Comparison of ENCODE assay signal across 14 mouse cellular contexts in genomic region chrX:21295460-21295859, GRCm38 (mm10).
DNase-seq lines count a peak whose midpoint lies in the region; ATAC-seq and TF ChIP-seq lines count a peak whose summit lies in the region.
"Had no signal": no experiment of that assay in that cellular context is flagged by ENCODE, and none has a peak within 500 bp of the region (broad histone marks: within the 10 kb centered on the region; RNA-seq: fewer than 3 reads in every experiment).

No protein-coding gene starts in this region.

- dilution Hi-C loops in CH12.LX (cut with MboI; ENCODE audit: extremely low pct_ligation_motif_present, extremely low pct_unique_long_range_greater_than_20kb, low sequenced_read_pairs): no loop called here

- no peak overlapping the region for H3K4me3 ChIP-seq in embryonic facial prominence, embryonic 11.5 days (ENCODE audit: low read depth, low read length)
- no peak overlapping the region for H3K4me3 ChIP-seq in embryonic facial prominence, embryonic 10.5 days
- no peak overlapping the region for H3K4me3 ChIP-seq in limb, embryonic 11.5 days (ENCODE audit: low read depth, low read length)
- no peak overlapping the region for H3K4me3 ChIP-seq in limb, embryonic 10.5 days
- H3K4me3 ChIP-seq in CH12.LX (replicated peaks in 1 of 3; ENCODE audit: low read depth in 2 of 3, low read length in 2 of 3, poor library complexity in 1 of 3): no peak overlapping the region
- H3K4me3 ChIP-seq: hindbrain, embryonic 12.5 days; neural tube, embryonic 15.5 days had no signal

- TF ChIP-seq POLR2A in CH12.LX (IDR thresholded peaks at IDR 0.05; ENCODE audit: low read depth, low read length): no peak

- WGBS in embryonic facial prominence, embryonic 11.5 days: 52% methylated on average over 1 of the region's 1 CpGs
- 41% methylated on average over 1 of the region's 1 CpGs for WGBS in embryonic facial prominence, embryonic 10.5 days
- 47% methylated on average over 1 of the region's 1 CpGs for WGBS in limb, embryonic 11.5 days
- 11% methylated on average over 1 of the region's 1 CpGs for WGBS in limb, embryonic 10.5 days

- H3K36me3 ChIP-seq in embryonic facial prominence, embryonic 11.5 days (replicated peaks; ENCODE audit: control insufficient read depth, insufficient read depth, low read depth, low read length): no peaks in the 10 kb centered on the region
- no peaks in the 10 kb centered on the region for H3K36me3 ChIP-seq in embryonic facial prominence, embryonic 10.5 days (replicated peaks)
- H3K36me3 ChIP-seq in limb, embryonic 11.5 days (ENCODE audit: control insufficient read depth, insufficient read depth, low read length): no peaks in the 10 kb centered on the region
- no peaks in the 10 kb centered on the region for H3K36me3 ChIP-seq in limb, embryonic 10.5 days
- no peaks in the 10 kb centered on the region for H3K36me3 ChIP-seq in CH12.LX (replicated peaks in 1 of 2; ENCODE audit: control insufficient read depth in 1 of 2, insufficient read depth in 1 of 2, low read length in 1 of 2)
- H3K36me3 ChIP-seq: hindbrain, embryonic 12.5 days; neural tube, embryonic 15.5 days had no signal

- no peaks in the 10 kb centered on the region for H3K79me2 ChIP-seq in CH12.LX (replicated peaks; ENCODE audit: control insufficient read depth, extremely low read depth, insufficient read depth, poor library complexity, severe bottlenecking)

- peak; percentile 20 to 56; a peak in 3 of 4 replicates for TF ChIP-seq CTCF in CH12.LX (conservative IDR thresholded peaks at IDR 0.05 in 1 of 2, IDR thresholded peaks at IDR 0.05 in 1 of 2; ENCODE audit: low read depth in 2 of 2, low read length in 2 of 2)

- TF ChIP-seq EP300 in CH12.LX (IDR thresholded peaks at IDR 0.05; ENCODE audit: low read length): no peak

- no peak overlapping the region for H3K27ac ChIP-seq in embryonic facial prominence, embryonic 11.5 days (replicated peaks; ENCODE audit: low read depth, low read length)
- no peak overlapping the region for H3K27ac ChIP-seq in embryonic facial prominence, embryonic 10.5 days (replicated peaks)
- H3K27ac ChIP-seq in limb, embryonic 11.5 days (replicated peaks; ENCODE audit: low read depth, low read length): no peak overlapping the region
- H3K27ac ChIP-seq in limb, embryonic 10.5 days: no peak overlapping the region
- no peak overlapping the region for H3K27ac ChIP-seq in CH12.LX (ENCODE audit: insufficient read depth, low read depth)
- H3K27ac ChIP-seq: hindbrain, embryonic 12.5 days; neural tube, embryonic 15.5 days had no signal

- no peaks in the 10 kb centered on the region for H3K4me1 ChIP-seq in embryonic facial prominence, embryonic 11.5 days (ENCODE audit: control insufficient read depth, insufficient read depth, low read length)
- no peaks in the 10 kb centered on the region for H3K4me1 ChIP-seq in embryonic facial prominence, embryonic 10.5 days
- H3K4me1 ChIP-seq in limb, embryonic 11.5 days (ENCODE audit: control insufficient read depth, insufficient read depth, low read length): no peaks in the 10 kb centered on the region
- H3K4me1 ChIP-seq in limb, embryonic 10.5 days: no peaks in the 10 kb centered on the region
- no peaks in the 10 kb centered on the region for H3K4me1 ChIP-seq in CH12.LX (ENCODE audit: control insufficient read depth in 1 of 2, insufficient read depth in 2 of 2)
- H3K4me1 ChIP-seq: hindbrain, embryonic 12.5 days; neural tube, embryonic 15.5 days had no signal

- TF ChIP-seq RAD21 in CH12.LX (IDR thresholded peaks at IDR 0.05; ENCODE audit: low read depth, low read length): no peak; the same call in 1 of the 2 replicates

- peak; percentile 14 for DNase-seq in embryonic facial prominence, embryonic 11.5 days (ENCODE audit: low spot score)
- DNase-seq in embryonic facial prominence, embryonic 10.5 days (ENCODE audit: low spot score): no peak
- DNase-seq in limb, embryonic 11.5 days (ENCODE audit: low spot score): peak; percentile 22
- no peak for DNase-seq in limb, embryonic 10.5 days (ENCODE audit: low spot score)
- peak; percentile 25 for DNase-seq in CH12.LX (ENCODE audit: extremely low read depth)
- peak; percentile 0 for DNase-seq in hindlimb bud, embryonic 11.5 days (ENCODE audit: extremely low spot score, low read depth, low spot score)
- DNase-seq in right cerebral cortex, adult 2 months (ENCODE audit: low spot score in 2 of 2): no peak
- DNase-seq: lung, postnatal 4 days; right cerebral cortex, postnatal 4 days had no signal

- no peak overlapping the region for H3K9ac ChIP-seq in embryonic facial prominence, embryonic 11.5 days (replicated peaks; ENCODE audit: low read length)
- H3K9ac ChIP-seq in limb, embryonic 11.5 days (ENCODE audit: low read length): no peak overlapping the region
- no peak overlapping the region for H3K9ac ChIP-seq in CH12.LX (ENCODE audit: insufficient read depth, low read depth)
- H3K9ac ChIP-seq: hindbrain, embryonic 12.5 days; neural tube, embryonic 15.5 days had no signal

- in situ Hi-C loops in CH12.LX (cut with MboI; ENCODE audit: low pct_ligation_motif_present, low pct_unique_long_range_greater_than_20kb, low sequenced_read_pairs): no loop called here

- H3K9me3 ChIP-seq in embryonic facial prominence, embryonic 11.5 days (replicated peaks; ENCODE audit: control insufficient read depth, low read length): no peaks in the 10 kb centered on the region
- 0 out of 2 replicates have a peak, but pooled peaks cover 5% of the 10 kb centered on the region for H3K9me3 ChIP-seq in embryonic facial prominence, embryonic 10.5 days
- H3K9me3 ChIP-seq in limb, embryonic 11.5 days (ENCODE audit: control insufficient read depth, low read length): no peaks in the 10 kb centered on the region; the same call in 1 of the 2 replicates
- no peaks in the 10 kb centered on the region for H3K9me3 ChIP-seq in limb, embryonic 10.5 days (replicated peaks)
- H3K9me3 ChIP-seq in CH12.LX (replicated peaks; ENCODE audit: low read length): no peaks in the 10 kb centered on the region
- H3K9me3 ChIP-seq: neural tube, embryonic 15.5 days had no signal

- ATAC-seq in embryonic facial prominence, embryonic 11.5 days (replicated peaks; ENCODE audit: insufficient number of reproducible peaks, low FRiP score, low TSS enrichment, low read depth): no peak
- no peak for ATAC-seq in limb, embryonic 11.5 days (ENCODE audit: insufficient number of reproducible peaks, low FRiP score, low TSS enrichment, low read depth)
- no peak for ATAC-seq in megakaryocyte, adult 5-6 weeks (ENCODE audit: poor library complexity, severe bottlenecking)
- ATAC-seq: activated CD4-positive, CD25-positive, alpha-beta regulatory T cell, adult 4 months had no signal

- no peak overlapping the region for H3K4me2 ChIP-seq in embryonic facial prominence, embryonic 11.5 days (ENCODE audit: low read depth, low read length)
- no peak overlapping the region for H3K4me2 ChIP-seq in limb, embryonic 11.5 days (ENCODE audit: low read depth, severe bottlenecking)
- H3K4me2 ChIP-seq in CH12.LX (ENCODE audit: insufficient read depth, low read depth, poor library complexity, severe bottlenecking): no peak overlapping the region
- H3K4me2 ChIP-seq: heart, embryonic 11.5 days; hindbrain, embryonic 12.5 days; neural tube, embryonic 15.5 days had no signal

- no peaks in the 10 kb centered on the region for H3K27me3 ChIP-seq in embryonic facial prominence, embryonic 11.5 days (ENCODE audit: control insufficient read depth, insufficient read depth, low read length)
- no peaks in the 10 kb centered on the region for H3K27me3 ChIP-seq in embryonic facial prominence, embryonic 10.5 days (replicated peaks; ENCODE audit: low read depth, poor library complexity, severe bottlenecking)
- H3K27me3 ChIP-seq in limb, embryonic 11.5 days (ENCODE audit: control insufficient read depth, insufficient read depth, low read length): no peaks in the 10 kb centered on the region
- H3K27me3 ChIP-seq in limb, embryonic 10.5 days (ENCODE audit: low read depth, poor library complexity, severe bottlenecking): no peaks in the 10 kb centered on the region
- H3K27me3 ChIP-seq in CH12.LX (replicated peaks): no peaks in the 10 kb centered on the region
- H3K27me3 ChIP-seq: hindbrain, embryonic 12.5 days; neural tube, embryonic 15.5 days had no signal

TF ChIP-seq in CH12.LX, 34 proteins besides CTCF, POLR2A, EP300 and RAD21:
- peak; percentile 34 for TF ChIP-seq SMC3 (IDR thresholded peaks at IDR 0.05; ENCODE audit: low read depth, low read length)
- TF ChIP-seq ZKSCAN1 (IDR thresholded peaks at IDR 0.05; ENCODE audit: borderline replicate concordance, low read depth, low read length): no peak
- no peak for TF ChIP-seq GABPA (IDR thresholded peaks at IDR 0.05; ENCODE audit: insufficient replicate concordance, low read depth, low read length)
- TF ChIP-seq KAT2A (IDR thresholded peaks at IDR 0.05; ENCODE audit: insufficient replicate concordance, low read length): no peak
TF ChIP-seq in CH12.LX: peak in this region for 1.

Comparison
In these comparisons a context has a peak if more than half of its experiments do, and no peak if none do; other contexts are left out.
1. DNase-seq: peak in embryonic facial prominence, embryonic 11.5 days (single experiment), limb, embryonic 11.5 days (single experiment), CH12.LX (single experiment) and hindlimb bud, embryonic 11.5 days (single experiment); none in embryonic facial prominence, embryonic 10.5 days (single experiment), limb, embryonic 10.5 days (single experiment) and right cerebral cortex, adult 2 months (0 of 2).